Mouse (Mus musculus) megakaryocyte, embryonic 14.5 days (primary cell): Measurements from ENCODE around the gene 4930564D02Rik. TPM values are rescaled to one million over a fixed set of nuclear protein-coding genes. Genes with fewer than 3 reads are reported as not detected.

Source experiments
- H3K27me3 ChIP-seq: replicated peaks from 2 replicates; pipeline ENCODE3; 2012; ENCODE audit warnings: inconsistent platforms
- H3K36me3 ChIP-seq: replicated peaks from 2 replicates; pipeline ENCODE3; 2012; ENCODE audit warnings: low read length, inconsistent platforms, mixed read lengths
- H3K4me1 ChIP-seq: 2 replicates; pipeline ENCODE4 v1.6.1; 2012; ENCODE audit warnings: inconsistent platforms
- H3K4me3 ChIP-seq: replicated peaks from 2 replicates; pipeline ENCODE3; 2012; ENCODE audit warnings: moderate library complexity, mild to moderate bottlenecking, inconsistent platforms
- H3K9me3 ChIP-seq: 2 replicates; pipeline ENCODE4 v1.6.1; 2012; ENCODE audit warnings: inconsistent platforms
- FLI1 ChIP-seq: IDR thresholded peaks from 2 replicates; pipeline ENCODE4 v1.6.1; 2012; ENCODE audit warnings: low read length, inconsistent platforms, mixed read lengths
- GATA1 ChIP-seq: IDR thresholded peaks from 3 replicates; pipeline ENCODE4 v1.6.1; 2012; ENCODE audit warnings: mixed read lengths, low read length, inconsistent platforms, borderline replicate concordance
- polyA plus RNA-seq: library from polyadenylated mRNA; stranded (reverse); fragments of >175 nt; gene quantifications from 2 replicates; pipeline ENCODE4 v1.2.3, GENCODE M21; 2012; ENCODE audit warnings: low replicate concordance; ENCODE audit not compliant: insufficient read depth

The 4930564D02Rik gene
- polyA plus RNA-seq, 1 experiment, result not detected

GRCm38 (mm10) chr3:105055666-105056065, 11.0 kb upstream of the 4930564D02Rik start:
- Histone ChIP-seq H3K4me3 (no peak overlapping the region), H3K27me3 (peaks cover 60% of the 10 kb centered on the region), H3K36me3 (no peaks in the 10 kb centered on the region), H3K9me3 (no peaks in the 10 kb centered on the region), H3K4me1 (peaks cover 34% of the 10 kb centered on the region)
- no peak for TF ChIP-seq GATA1
- TF ChIP-seq FLI1, result no peak

- Histone ChIP-seq H3K4me3 (peak overlapping the region; percentile 87), H3K4me1 (peaks cover 19% of the 10 kb centered on the region), H3K27me3 (peaks cover 55% of the 10 kb centered on the region), H3K36me3 (no peaks in the 10 kb centered on the region), H3K9me3 (peaks cover 2% of the 10 kb centered on the region)
- TF ChIP-seq FLI1 (no peak), GATA1 (no peak)
Observed at GRCm38 (mm10) chr3:105058627-105059513, 7.8 kb upstream of the 4930564D02Rik start.

GRCm38 (mm10) chr3:105059911-105060310, 6.7 kb upstream of the 4930564D02Rik start:
- TF ChIP-seq GATA1 (no peak), FLI1 (no peak)
- H3K27me3 ChIP-seq, result peaks cover 49% of the 10 kb centered on the region
- H3K4me3 ChIP-seq, result no peak overlapping the region
- H3K9me3 ChIP-seq, result peaks cover 6% of the 10 kb centered on the region
- H3K4me1 ChIP-seq, result peaks cover 13% of the 10 kb centered on the region
- no peaks in the 10 kb centered on the region for H3K36me3 ChIP-seq

GRCm38 (mm10) chr3:105060992-105061391, 5.7 kb upstream of the 4930564D02Rik start:
- H3K27me3 ChIP-seq, result peaks cover 43% of the 10 kb centered on the region
- no peaks in the 10 kb centered on the region for H3K36me3 ChIP-seq
- peaks cover 11% of the 10 kb centered on the region for H3K4me1 ChIP-seq
- no peak for TF ChIP-seq GATA1
- no peak for TF ChIP-seq FLI1
- no peak overlapping the region for H3K4me3 ChIP-seq
- peaks cover 11% of the 10 kb centered on the region for H3K9me3 ChIP-seq

- peaks cover 11% of the 10 kb centered on the region for H3K4me1 ChIP-seq
- TF ChIP-seq GATA1 (no peak), FLI1 (no peak)
Observed at GRCm38 (mm10) chr3:105061496-105061895, 5.1 kb upstream of the 4930564D02Rik start.

GRCm38 (mm10) chr3:105061991-105062390, 4.7 kb upstream of the 4930564D02Rik start:
- Histone ChIP-seq H3K9me3 (peaks cover 11% of the 10 kb centered on the region), H3K36me3 (no peaks in the 10 kb centered on the region), H3K4me3 (no peak overlapping the region), H3K27me3 (peaks cover 41% of the 10 kb centered on the region), H3K4me1 (peaks cover 11% of the 10 kb centered on the region)
- TF ChIP-seq FLI1 (no peak), GATA1 (no peak)

More at GRCm38 (mm10) chr3:105061496-105061895, 5.1 kb upstream of the 4930564D02Rik start:
- Histone ChIP-seq H3K4me3 (no peak overlapping the region), H3K36me3 (no peaks in the 10 kb centered on the region), H3K9me3 (peaks cover 11% of the 10 kb centered on the region), H3K27me3 (peaks cover 42% of the 10 kb centered on the region)

GRCm38 (mm10) chr3:105062676-105063075, 4.0 kb upstream of the 4930564D02Rik start:
- peaks cover 41% of the 10 kb centered on the region for H3K27me3 ChIP-seq
- H3K4me1 ChIP-seq, result peaks cover 11% of the 10 kb centered on the region
- H3K4me3 ChIP-seq, result no peak overlapping the region
- peaks cover 11% of the 10 kb centered on the region for H3K9me3 ChIP-seq
- no peaks in the 10 kb centered on the region for H3K36me3 ChIP-seq
- TF ChIP-seq FLI1, result no peak
- TF ChIP-seq GATA1, result no peak

GRCm38 (mm10) chr3:105070553-105070952, 3.9 kb downstream of the 4930564D02Rik start:
- Histone ChIP-seq H3K9me3 (peaks cover 3% of the 10 kb centered on the region; the same call in 1 of the 2 replicates), H3K4me1 (no peaks in the 10 kb centered on the region), H3K4me3 (no peak overlapping the region), H3K36me3 (no peaks in the 10 kb centered on the region), H3K27me3 (peaks cover 5% of the 10 kb centered on the region)
- TF ChIP-seq GATA1 (no peak), FLI1 (no peak)

GRCm38 (mm10) chr3:105071251-105071650, 4.6 kb downstream of the 4930564D02Rik start:
- Histone ChIP-seq H3K4me3 (no peak overlapping the region), H3K4me1 (no peaks in the 10 kb centered on the region), H3K27me3 (peaks cover 9% of the 10 kb centered on the region), H3K36me3 (no peaks in the 10 kb centered on the region), H3K9me3 (no peaks in the 10 kb centered on the region)
- no peak for TF ChIP-seq FLI1
- no peak for TF ChIP-seq GATA1

GRCm38 (mm10) chr3:105072536-105072935, 5.9 kb downstream of the 4930564D02Rik start:
- H3K27me3 ChIP-seq, result peaks cover 20% of the 10 kb centered on the region
- H3K36me3 ChIP-seq, result no peaks in the 10 kb centered on the region
- TF ChIP-seq GATA1 (no peak), FLI1 (no peak)
- no peaks in the 10 kb centered on the region for H3K4me1 ChIP-seq
- H3K9me3 ChIP-seq, result no peaks in the 10 kb centered on the region
- H3K4me3 ChIP-seq, result no peak overlapping the region
